Mouse (Mus musculus) hindbrain, embryonic 11.5 days (tissue): ENCODE data around the gene Ssu72. TPM values are rescaled to one million over a fixed set of nuclear protein-coding genes. Genes with fewer than 3 reads are reported as not detected.

Experiments used
- ATAC-seq: fragments of 200-750 bp; cut with Nextera tagmentation; 2 replicates; pipeline ENCODE4 v1.8.0; 2017; ENCODE audit warnings: mild to moderate bottlenecking, moderate TSS enrichment, moderate library complexity; ENCODE audit not compliant: low FRiP score
- DNase-seq: peaks from one replicate; pipeline ENCODE4 v3.0.0-alpha.2; 2015; ENCODE audit warnings: low spot score
- H3K27ac ChIP-seq: fragments of 300-500 bp; sonication (generic); 2 replicates; pipeline ENCODE4 v1.5.1; 2014; ENCODE audit warnings: mild to moderate bottlenecking, low read depth, low read length
- H3K27me3 ChIP-seq: fragments of 300-500 bp; sonication (generic); 2 replicates; pipeline ENCODE4 v1.6.1; 2014; ENCODE audit warnings: mild to moderate bottlenecking, low read length, moderate library complexity, mixed read lengths; ENCODE audit not compliant: control insufficient read depth, insufficient read depth
- H3K36me3 ChIP-seq: fragments of 300-500 bp; sonication (generic); 2 replicates; pipeline ENCODE4 v1.6.1; 2014; ENCODE audit warnings: mild to moderate bottlenecking, low read length, moderate library complexity, mixed read lengths; ENCODE audit not compliant: control insufficient read depth, insufficient read depth
- H3K4me1 ChIP-seq: fragments of 300-500 bp; sonication (generic); replicated peaks from 2 replicates; pipeline ENCODE4 v1.6.1; 2014; ENCODE audit warnings: low read length, mixed read lengths; ENCODE audit not compliant: control insufficient read depth, insufficient read depth
- H3K4me2 ChIP-seq: fragments of 300-500 bp; sonication (generic); replicated peaks from 2 replicates; pipeline ENCODE4 v1.6.1; 2014; ENCODE audit warnings: mild to moderate bottlenecking, low read depth, low read length
- H3K4me3 ChIP-seq: fragments of 300-500 bp; sonication (generic); 2 replicates; pipeline ENCODE4 v1.5.1; 2014; ENCODE audit warnings: low read depth, low read length
- H3K9ac ChIP-seq: fragments of 300-500 bp; sonication (generic); 2 replicates; pipeline ENCODE4 v1.6.1; 2014; ENCODE audit warnings: low read depth, low read length
- H3K9me3 ChIP-seq: fragments of 300-500 bp; sonication (generic); 2 replicates; pipeline ENCODE4 v1.6.1; 2016; ENCODE audit warnings: low read length; ENCODE audit not compliant: control insufficient read depth
- WGBS: fragments of 180-500 bp; shearing (Covaris S2); extraction: QIAGEN DNeasy Blood & Tissue Kit; methylation state at CpG from one replicate; pipeline ENCODE4 v1.1.7; 2014; 5-methylcytosine and 5-hydroxymethylcytosine counted together
- polyA plus RNA-seq: library from polyadenylated mRNA; unstranded; fragments of >200 nt; fragmentation: Nextera tagmentation; extraction: Ambion mirVana; gene quantifications from 2 replicates; pipeline ENCODE4 v1.2.1, GENCODE M21; 2014

The Ssu72 gene
- polyA plus RNA-seq, 1 experiment from 2014 or later, result 165 TPM

DNA sequence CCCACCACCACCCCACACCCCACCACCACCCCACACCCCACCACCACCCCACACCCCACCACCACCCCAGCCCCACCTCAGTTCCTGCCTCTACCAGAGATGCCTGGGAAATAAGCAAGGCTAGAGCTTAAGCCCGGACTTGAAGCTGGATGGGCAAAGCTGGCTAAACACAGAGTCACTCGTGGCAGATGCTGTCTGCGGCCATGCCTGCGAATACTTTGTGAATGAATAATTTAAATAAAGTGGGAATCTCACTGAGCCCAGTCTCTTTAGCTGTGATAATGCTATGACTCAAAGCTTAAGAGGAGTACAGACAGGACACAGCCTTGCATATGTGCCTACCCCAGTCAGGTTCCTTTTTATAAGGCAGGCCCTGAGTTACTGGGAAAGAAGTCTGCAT, 74.9 kb downstream of the Ssu72 start:
- H3K36me3 ChIP-seq, result no peaks in the 10 kb centered on the region
- no peak for ATAC-seq
- DNase-seq, result no peak
- no peak overlapping the region for H3K4me3 ChIP-seq
- H3K9ac ChIP-seq, result no peak overlapping the region
- WGBS, result 78% methylated on average over 4 of the region's 4 CpGs
- no peak overlapping the region for H3K4me2 ChIP-seq
- H3K27me3 ChIP-seq, result peaks cover 10% of the 10 kb centered on the region
- H3K4me1 ChIP-seq, result no peaks in the 10 kb centered on the region
- no peak overlapping the region for H3K27ac ChIP-seq
- no peaks in the 10 kb centered on the region for H3K9me3 ChIP-seq

DNA sequence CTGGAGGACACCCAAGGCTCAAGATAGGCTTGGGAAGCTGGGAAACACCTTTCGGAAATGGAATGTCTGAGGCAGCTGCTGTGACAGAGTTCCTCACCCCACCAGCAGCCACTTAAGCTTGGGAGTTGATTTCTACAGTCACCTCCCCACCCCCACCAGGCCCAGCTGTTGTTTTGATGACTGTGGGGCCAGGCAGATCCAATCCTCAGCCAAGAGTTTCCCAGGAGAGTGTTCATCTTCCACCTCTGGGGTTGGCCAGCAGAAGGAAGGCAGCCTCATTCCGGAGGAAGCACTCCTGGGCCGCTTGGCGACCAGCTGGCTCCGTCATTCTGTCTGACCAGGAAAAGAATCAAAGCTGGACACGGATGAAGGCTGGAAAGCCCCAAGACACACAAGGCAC, 76.3 kb downstream of the Ssu72 start:
- 37% methylated on average over 6 of the region's 6 CpGs for WGBS
- no peak overlapping the region for H3K27ac ChIP-seq
- H3K36me3 ChIP-seq, result no peaks in the 10 kb centered on the region
- no peaks in the 10 kb centered on the region for H3K27me3 ChIP-seq
- ATAC-seq, result no peak
- no peak overlapping the region for H3K9ac ChIP-seq
- H3K9me3 ChIP-seq, result no peaks in the 10 kb centered on the region
- no peaks in the 10 kb centered on the region for H3K4me1 ChIP-seq
- no peak overlapping the region for H3K4me3 ChIP-seq
- DNase-seq, result peak; percentile 14
- H3K4me2 ChIP-seq, result no peak overlapping the region

Other genes with a start within 250 kb of the Ssu72 start
- 0.37 TPM in 1 of 2 replicates, not detected in the other for gene Tmem52, start 235.7 kb upstream of the Ssu72 start, polyA plus RNA-seq
- 826 and 832 TPM in 2 replicates for gene Gnb1, start 213.4 kb upstream of the Ssu72 start, polyA plus RNA-seq
- gene Nadk, start 142.4 kb upstream of the Ssu72 start, polyA plus RNA-seq, result 94.6 and 103 TPM in 2 replicates
- 17.0 and 18.1 TPM in 2 replicates for gene Slc35e2, start 103.4 kb upstream of the Ssu72 start, polyA plus RNA-seq
- 74.1 and 77.6 TPM in 2 replicates for gene Cdk11b, start 79.9 kb upstream of the Ssu72 start, polyA plus RNA-seq
- gene Gm10563, start 59.4 kb upstream of the Ssu72 start, polyA plus RNA-seq, result not detected in 2 replicates
- 2.6 and 3.1 TPM in 2 replicates for gene Mmp23, start 51.4 kb upstream of the Ssu72 start, polyA plus RNA-seq
- gene Mib2, start 35.6 kb upstream of the Ssu72 start, polyA plus RNA-seq, result 9.9 and 12.5 TPM in 2 replicates
- gene Fndc10, start 10.5 kb upstream of the Ssu72 start, polyA plus RNA-seq, result 1.6 and 1.8 TPM in 2 replicates
- gene Tmem240, start 30.0 kb downstream of the Ssu72 start, polyA plus RNA-seq, result 0.73 and 0.91 TPM in 2 replicates
- 70.9 and 79.9 TPM in 2 replicates for gene Atad3a, start 56.3 kb downstream of the Ssu72 start, polyA plus RNA-seq
- 8.6 and 9.5 TPM in 2 replicates for gene Vwa1, start 69.9 kb downstream of the Ssu72 start, polyA plus RNA-seq
- 0.25 and 0.52 TPM in 2 replicates for gene Tmem88b, start 81.1 kb downstream of the Ssu72 start, polyA plus RNA-seq
- gene Ankrd65, start 85.6 kb downstream of the Ssu72 start, polyA plus RNA-seq, result not detected in 2 replicates
- gene Mrpl20, start 98.1 kb downstream of the Ssu72 start, polyA plus RNA-seq, result 238 and 242 TPM in 2 replicates
- 163 and 170 TPM in 2 replicates for gene Ccnl2, start 107.7 kb downstream of the Ssu72 start, polyA plus RNA-seq
- 112 and 123 TPM in 2 replicates for gene Aurkaip1, start 126.5 kb downstream of the Ssu72 start, polyA plus RNA-seq
- gene Mxra8, start 134.9 kb downstream of the Ssu72 start, polyA plus RNA-seq, result 31.1 and 36.8 TPM in 2 replicates
- 7.5 and 8.8 TPM in 2 replicates for gene Dvl1, start 142.6 kb downstream of the Ssu72 start, polyA plus RNA-seq
- 0.46 TPM in 2 replicates for gene Tas1r3, start 158.6 kb downstream of the Ssu72 start, polyA plus RNA-seq
- gene Cptp, start 164.6 kb downstream of the Ssu72 start, polyA plus RNA-seq, result 19.8 and 22.7 TPM in 2 replicates
- gene Ints11, start 164.7 kb downstream of the Ssu72 start, polyA plus RNA-seq, result 93.1 and 95.4 TPM in 2 replicates
- gene Pusl1, start 187.0 kb downstream of the Ssu72 start, polyA plus RNA-seq, result 41.6 and 43.2 TPM in 2 replicates
- 29.0 and 34.7 TPM in 2 replicates for gene Acap3, start 187.0 kb downstream of the Ssu72 start, polyA plus RNA-seq
- gene Ube2j2, start 239.0 kb downstream of the Ssu72 start, polyA plus RNA-seq, result 142 and 160 TPM in 2 replicates